Comparison of ENCODE assay signal across 8 mouse cellular contexts in the genomic region with DNA sequence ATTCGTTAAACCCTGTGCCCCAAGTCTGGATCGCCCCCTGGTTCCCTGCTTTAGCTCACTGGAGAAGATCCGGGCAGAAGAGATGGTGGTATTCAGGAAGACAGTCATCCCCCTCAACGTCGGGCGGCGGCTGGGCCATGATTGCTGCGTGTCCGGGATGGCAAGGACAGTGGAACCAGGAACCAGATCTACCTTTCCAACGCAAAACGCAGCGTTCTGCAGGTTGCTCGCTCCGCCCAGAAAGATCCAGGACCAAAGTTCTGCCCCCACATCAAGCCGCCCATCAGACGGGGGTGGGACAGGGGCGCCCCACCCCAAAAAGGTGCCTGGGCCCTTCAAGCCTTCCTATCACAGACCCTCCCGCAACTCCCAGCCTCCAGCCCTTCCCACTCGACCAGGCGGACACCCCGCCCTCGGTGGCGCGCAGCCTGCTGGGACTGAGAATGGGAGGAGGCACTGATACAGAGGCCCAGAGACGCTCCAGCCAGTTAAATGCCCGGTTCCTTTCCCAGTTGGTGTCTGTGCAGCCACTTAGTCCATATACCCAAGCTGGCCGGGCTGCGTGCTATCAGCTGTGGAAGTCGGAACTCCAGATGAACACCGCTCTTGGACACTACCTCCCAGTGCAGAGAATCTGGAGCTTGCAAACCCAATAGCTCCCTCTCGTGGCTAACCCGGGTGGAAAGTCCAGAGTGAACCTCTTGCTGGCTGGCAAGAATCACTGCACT. TPM values are rescaled to one million over a fixed set of nuclear protein-coding genes. Genes with fewer than 3 reads are reported as not detected.
DNase-seq lines count a peak whose midpoint lies in the region; ATAC-seq and TF ChIP-seq lines count a peak whose summit lies in the region.

A gene (minus strand): TSS at position 433 of the 728 bp plus-strand sequence.

- H3K36me3 ChIP-seq in embryonic facial prominence, embryonic 13.5 days: peaks cover 29% of the 10 kb centered on the region
- no peaks in the 10 kb centered on the region for H3K36me3 ChIP-seq in kidney, adult 2 months (ENCODE audit: control insufficient read depth, insufficient read depth, low read length)
- peaks cover 30% of the 10 kb centered on the region for H3K36me3 ChIP-seq in limb, embryonic 12.5 days
- no peaks in the 10 kb centered on the region for H3K36me3 ChIP-seq in midbrain, embryonic 15.5 days (replicated peaks)
- no peaks in the 10 kb centered on the region for H3K36me3 ChIP-seq in spleen, adult 2 months (ENCODE audit: control insufficient read depth, insufficient read depth, low read length)

- ATAC-seq in embryonic facial prominence, embryonic 13.5 days (ENCODE audit: insufficient number of reproducible peaks, insufficient read depth, low FRiP score, low TSS enrichment, low read depth): peak; percentile 86
- ATAC-seq in limb, embryonic 12.5 days (ENCODE audit: insufficient number of reproducible peaks, insufficient read depth, low FRiP score, low TSS enrichment, low read depth): peak; percentile 82
- peak; percentile 84 for ATAC-seq in midbrain, embryonic 15.5 days (replicated peaks)

- H3K27me3 ChIP-seq in embryonic facial prominence, embryonic 13.5 days: no peaks in the 10 kb centered on the region
- no peaks in the 10 kb centered on the region for H3K27me3 ChIP-seq in kidney, adult 2 months (replicated peaks; ENCODE audit: control insufficient read depth, insufficient read depth, low read length)
- H3K27me3 ChIP-seq in limb, embryonic 12.5 days: no peaks in the 10 kb centered on the region
- no peaks in the 10 kb centered on the region for H3K27me3 ChIP-seq in midbrain, embryonic 15.5 days (replicated peaks)
- H3K27me3 ChIP-seq in spleen, adult 2 months (ENCODE audit: control insufficient read depth, insufficient read depth, low read length): no peaks in the 10 kb centered on the region

- no peaks in the 10 kb centered on the region for H3K9me3 ChIP-seq in embryonic facial prominence, embryonic 13.5 days
- H3K9me3 ChIP-seq in limb, embryonic 12.5 days: no peaks in the 10 kb centered on the region
- H3K9me3 ChIP-seq in midbrain, embryonic 15.5 days: no peaks in the 10 kb centered on the region

- peak; percentile 93 for DNase-seq in 3134 (ENCODE audit: extremely low read depth, insufficient read length, low spot score)
- DNase-seq in adrenal gland, postnatal 36 days: peak; percentile 94 to 95
- peak; percentile 92 to 94 for DNase-seq in heart, adult 18-20 months
- peak; percentile 97 for DNase-seq in kidney, adult 2 months
- peak; percentile 75 to 76 for DNase-seq in spleen, adult 2 months (ENCODE audit: low read depth in 1 of 2, low spot score in 2 of 2)

- H3K9ac ChIP-seq in embryonic facial prominence, embryonic 13.5 days: peak within 1 kb of the TSS; percentile 79
- peak within 1 kb of the TSS; percentile 63 for H3K9ac ChIP-seq in limb, embryonic 12.5 days (replicated peaks)
- H3K9ac ChIP-seq in midbrain, embryonic 15.5 days: peak within 1 kb of the TSS; percentile 55

- peak; percentile 37 for TF ChIP-seq POLR2A in kidney, adult 2 months (IDR thresholded peaks at IDR 0.05; ENCODE audit: low read depth, low read length)
- TF ChIP-seq POLR2A in spleen, adult 2 months (IDR thresholded peaks at IDR 0.05; ENCODE audit: low read depth, low read length): no peak

- peak within 1 kb of the TSS; percentile 78 for H3K4me2 ChIP-seq in embryonic facial prominence, embryonic 13.5 days
- H3K4me2 ChIP-seq in limb, embryonic 12.5 days: peak within 1 kb of the TSS; percentile 69
- H3K4me2 ChIP-seq in midbrain, embryonic 15.5 days: peak within 1 kb of the TSS; percentile 80

- H3K4me3 ChIP-seq in embryonic facial prominence, embryonic 13.5 days: peak within 1 kb of the TSS; percentile 63
- H3K4me3 ChIP-seq in kidney, adult 2 months (ENCODE audit: insufficient read depth, low read depth, low read length): peak within 1 kb of the TSS; percentile 92
- peak within 1 kb of the TSS; percentile 55 for H3K4me3 ChIP-seq in limb, embryonic 12.5 days (replicated peaks)
- H3K4me3 ChIP-seq in midbrain, embryonic 15.5 days: peak within 1 kb of the TSS; percentile 62
- peak within 1 kb of the TSS; percentile 82 for H3K4me3 ChIP-seq in spleen, adult 2 months (ENCODE audit: extremely low read depth, insufficient read depth, insufficient read length)

- TF ChIP-seq CTCF in kidney, adult 2 months (conservative IDR thresholded peaks at IDR 0.05; ENCODE audit: insufficient read depth, insufficient read length, low read depth, low read length): peak; percentile 90
- TF ChIP-seq CTCF in spleen, adult 2 months (IDR thresholded peaks at IDR 0.05; ENCODE audit: extremely low read depth, insufficient read depth, insufficient read length, insufficient replicate concordance): peak; percentile 67; the same call in 1 of the 2 replicates

- 3% methylated on average over 32 of the region's 32 CpGs for WGBS in embryonic facial prominence, embryonic 13.5 days
- WGBS in kidney, adult 2 months: under 1% methylated on average over 32 of the region's 32 CpGs
- 1% methylated on average over 32 of the region's 32 CpGs for WGBS in limb, embryonic 12.5 days
- WGBS in midbrain, embryonic 15.5 days: 1% methylated on average over 32 of the region's 32 CpGs
- 2% methylated on average over 32 of the region's 32 CpGs for WGBS in spleen, adult 2 months

- peak within 1 kb of the TSS; percentile 86 for H3K27ac ChIP-seq in embryonic facial prominence, embryonic 13.5 days
- peak within 1 kb of the TSS; percentile 91 for H3K27ac ChIP-seq in kidney, adult 2 months (ENCODE audit: insufficient read depth, low read depth, low read length)
- H3K27ac ChIP-seq in limb, embryonic 12.5 days: peak within 1 kb of the TSS; percentile 47
- H3K27ac ChIP-seq in midbrain, embryonic 15.5 days: peak within 1 kb of the TSS; percentile 86
- no peak within 1 kb of the TSS for H3K27ac ChIP-seq in spleen, adult 2 months (ENCODE audit: insufficient read depth, low read length)

- peaks cover 17% of the 10 kb centered on the region for H3K4me1 ChIP-seq in embryonic facial prominence, embryonic 13.5 days
- no peaks in the 10 kb centered on the region for H3K4me1 ChIP-seq in kidney, adult 2 months (ENCODE audit: control insufficient read depth, insufficient read depth, low read length)
- H3K4me1 ChIP-seq in limb, embryonic 12.5 days (replicated peaks): peaks cover 11% of the 10 kb centered on the region
- H3K4me1 ChIP-seq in midbrain, embryonic 15.5 days: peaks cover 14% of the 10 kb centered on the region
- no peaks in the 10 kb centered on the region for H3K4me1 ChIP-seq in spleen, adult 2 months (ENCODE audit: control insufficient read depth, insufficient read depth, insufficient read length)

RNA-seq across cellular contexts. Expression of the gene that starts here (rescaled TPM):
- 10 to 100 TPM; 17.8 to 27.2 TPM for total RNA-seq in adrenal gland, postnatal 36 days (2021)
- 42.9 and 44.9 TPM in 2 replicates for polyA plus RNA-seq in embryonic facial prominence, embryonic 13.5 days (2015; fragmentation: Nextera tagmentation; extraction: Ambion mirVana)
- 10 to 100 TPM; 11.9 to 12.8 TPM for total RNA-seq in heart, adult 18-20 months (2021)
- polyA plus RNA-seq in kidney, adult 2 months (2012; rRNA removed): 63.0 and 74.9 TPM in 2 replicates
- 29.4 and 31.7 TPM in 2 replicates for polyA plus RNA-seq in limb, embryonic 12.5 days (2016; fragmentation: Nextera tagmentation; extraction: Ambion mirVana)
- polyA plus RNA-seq in midbrain, embryonic 15.5 days (2015; fragmentation: Nextera tagmentation; extraction: Ambion mirVana): 34.2 and 36.3 TPM in 2 replicates
- 5.7 and 5.8 TPM in 2 replicates for polyA plus RNA-seq in spleen, adult 2 months (2012; rRNA removed)
